9 mouse cellular contexts compared by ENCODE assay signal in the genomic region with DNA sequence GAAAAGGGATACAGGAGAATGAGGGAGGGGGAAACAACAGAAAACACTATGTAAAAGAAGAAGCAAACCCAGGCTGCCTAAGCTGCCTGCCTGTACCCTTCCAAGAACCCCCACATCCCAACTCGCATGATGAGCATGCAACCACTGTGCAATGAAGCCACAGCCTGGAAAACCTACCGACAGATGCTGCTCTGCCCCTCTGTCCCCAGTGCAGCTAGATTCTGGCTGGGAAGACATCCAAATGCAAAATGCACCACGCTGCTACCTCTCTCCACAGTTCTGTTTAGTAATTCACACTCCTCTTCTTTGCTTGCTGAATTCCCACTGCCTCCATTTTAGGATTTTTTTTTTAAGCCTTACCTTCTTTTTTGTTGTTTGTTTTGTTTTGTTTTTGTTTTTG.
DNase-seq lines count a peak whose midpoint lies in the region; ATAC-seq lines count a peak whose summit lies in the region.
"Had no signal": no experiment of that assay in that cellular context is flagged by ENCODE, and none has a peak within 500 bp of the region (broad histone marks: within the 10 kb centered on the region; RNA-seq: fewer than 3 reads in every experiment).

No protein-coding gene starts in this region.

- 21% methylated on average over 3 of the region's 3 CpGs for WGBS in neural tube, embryonic 15.5 days
- whole genome bisulfite sequencing in kidney, embryonic 15.5 days = 24% methylated on average over 3 of the region's 3 CpGs

- H3K27ac ChIP-seq in neural tube, embryonic 15.5 days (replicated peaks) = peak overlapping the region; percentile 48; the same call in 1 of the 2 replicates
- H3K27ac ChIP-seq in kidney, embryonic 15.5 days = no peak overlapping the region
- H3K27ac ChIP-seq: kidney, postnatal 0 days had no signal

- peak; percentile 39 for DNase-seq in layer of hippocampus, adult 11-12 months (ENCODE audit: low spot score)
- DNase-seq in layer of hippocampus, postnatal 14 days (ENCODE audit: low spot score in 2 of 2) = no peak
- peak; percentile 36 for DNase-seq in cerebellum, adult 11-12 months
- DNase-seq in cerebellum, postnatal 10 days = peak; percentile 83 to 84
- DNase-seq in lung, postnatal 10 days = no peak
- no peak for DNase-seq in thymus, postnatal 10 days (ENCODE audit: low spot score in 2 of 2)

- ATAC-seq in neural tube, embryonic 15.5 days (ENCODE audit: low FRiP score) = no peak
- no peak for ATAC-seq in kidney, embryonic 15.5 days (replicated peaks; ENCODE audit: low FRiP score)

- peaks cover 22% of the 10 kb centered on the region for H3K4me1 ChIP-seq in neural tube, embryonic 15.5 days
- H3K4me1 ChIP-seq in kidney, embryonic 15.5 days = peaks cover 17% of the 10 kb centered on the region; the same call in 1 of the 2 replicates

- no peaks in the 10 kb centered on the region for H3K9me3 ChIP-seq in neural tube, embryonic 15.5 days (replicated peaks)
- no peaks in the 10 kb centered on the region for H3K9me3 ChIP-seq in kidney, embryonic 15.5 days (replicated peaks)

- no peak overlapping the region for H3K4me3 ChIP-seq in neural tube, embryonic 15.5 days (replicated peaks)
- no peak overlapping the region for H3K4me3 ChIP-seq in kidney, embryonic 15.5 days (replicated peaks)

- H3K9ac ChIP-seq in neural tube, embryonic 15.5 days (replicated peaks) = no peak overlapping the region
- H3K9ac ChIP-seq in kidney, embryonic 15.5 days = no peak overlapping the region

- H3K27me3 ChIP-seq in neural tube, embryonic 15.5 days (replicated peaks) = no peaks in the 10 kb centered on the region
- H3K27me3 ChIP-seq in kidney, embryonic 15.5 days = no peaks in the 10 kb centered on the region

- no peaks in the 10 kb centered on the region for H3K36me3 ChIP-seq in neural tube, embryonic 15.5 days
- no peaks in the 10 kb centered on the region for H3K36me3 ChIP-seq in kidney, embryonic 15.5 days

- no peak overlapping the region for H3K4me2 ChIP-seq in neural tube, embryonic 15.5 days
- H3K4me2 ChIP-seq in kidney, embryonic 15.5 days = no peak overlapping the region

Comparison
In these comparisons a context has a peak if more than half of its experiments do, and no peak if none do; other contexts are left out.
1. DNase-seq: peak in layer of hippocampus, adult 11-12 months (single experiment), cerebellum, adult 11-12 months (single experiment) and cerebellum, postnatal 10 days (2 of 2); none in layer of hippocampus, postnatal 14 days (0 of 2), lung, postnatal 10 days (single experiment) and thymus, postnatal 10 days (0 of 2).